Mouse (Mus musculus) embryonic stem cell, embryonic (primary cell): ENCODE results near the gene Lix1.

Source experiments
- CTCF ChIA-PET, 4 experiments: fragments of 300-600 bp in 2 of 4; fragments of 350-600 bp in 2 of 4; sonication (Branson Sonifier 250); formaldehyde crosslinking; loops; one replicate each; lab custom pipeline; 2022; ENCODE audit warnings: inconsistent platforms in 2 of 4; lab: Charles Lee
- POLR2A ChIA-PET, 4 experiments: fragments of 300-600 bp in 2 of 4; fragments of 350-600 bp in 2 of 4; sonication (Branson Sonifier 250); formaldehyde crosslinking; loops; one replicate each; lab custom pipeline; 2022; ENCODE audit warnings: antibody characterized with exemption in 4 of 4, inconsistent platforms in 1 of 4; lab: Charles Lee

Gene Lix1

GRCm38 (mm10) chr17:17402222-17403004, at the start of gene Lix1:
Lix1 (plus strand) TSS chr17:17402672.
- ChIA-PET POLR2A (interaction anchor here in 3 of 4 experiments (0.7 to 2.4 kb wide), 11 partner anchors 8 to 223 kb away, joined by 3 to 10 read pairs (median 4); partner anchors contain the start of genes Lnpep (in 1 of the 3) and Riok2 (in 1 of the 3)), CTCF (interaction anchor here (0.5 to 1.6 kb wide), 19 partner anchors 8 to 364 kb away, joined by 3 to 11 read pairs (median 4); no protein-coding TSS in a partner anchor)

GRCm38 (mm10) chr17:17373550-17373917, 28.9 kb upstream of the Lix1 start:
- CTCF ChIA-PET: interaction anchor here in 2 of 4 experiments (0.7 to 1.6 kb wide), 4 partner anchors 10 to 21 kb away, joined by 3 to 8 read pairs (median 4); no protein-coding TSS in a partner anchor
- POLR2A ChIA-PET: interaction anchor here (0.6 to 5.8 kb wide), 47 partner anchors 11 to 465 kb away, joined by 3 to 81 read pairs (median 5); partner anchors contain the start of gene Lnpep (in 4 of the 4)

- ChIA-PET CTCF (interaction anchor here in 2 of 4 experiments (0.7 to 1.6 kb wide), 5 partner anchors 10 to 20 kb away, joined by 3 to 8 read pairs (median 4); no protein-coding TSS in a partner anchor), POLR2A (interaction anchor here (0.5 to 5.8 kb wide), 65 partner anchors 10 to 1890 kb away, joined by 3 to 81 read pairs (median 4); partner anchors contain the start of genes Lnpep (in 4 of the 4) and Lix1 (in 1 of the 4))
Observed at GRCm38 (mm10) chr17:17373918-17374910, 28.3 kb upstream of the Lix1 start, which contains the start of gene Riok2. Riok2 (plus strand) TSS chr17:17374309.

GRCm38 (mm10) chr17:17375581-17375980, 26.9 kb upstream of the Lix1 start:
- ChIA-PET CTCF (interaction anchor here in 1 of 4 experiments (0.6 kb wide), 1 partner anchor 11 kb away, joined by 3 read pairs; no protein-coding TSS in a partner anchor), POLR2A (interaction anchor here in 1 of 4 experiments (1.1 to 5.8 kb wide), 3 partner anchors 10 to 18 kb away, joined by 3 to 81 read pairs (median 11); no protein-coding TSS in a partner anchor)

GRCm38 (mm10) chr17:17383703-17384102, 18.8 kb upstream of the Lix1 start:
- ChIA-PET CTCF (interaction anchor here in 1 of 4 experiments (1.6 to 2.1 kb wide), 2 partner anchors 10 to 11 kb away, joined by 3 to 8 read pairs; no protein-coding TSS in a partner anchor), POLR2A (interaction anchor here in 2 of 4 experiments (0.7 to 5.8 kb wide), 9 partner anchors 7 to 250 kb away, joined by 3 to 40 read pairs (median 5); partner anchors contain the start of gene Riok2 (in 2 of the 2))

- POLR2A ChIA-PET: interaction anchor here in 2 of 4 experiments (0.9 to 5.8 kb wide), 7 partner anchors 8 to 16 kb away, joined by 3 to 40 read pairs (median 9); partner anchors contain the start of gene Riok2 (in 2 of the 2)
- CTCF ChIA-PET: interaction anchor here in 1 of 4 experiments (1.6 to 2.1 kb wide), 2 partner anchors 10 to 11 kb away, joined by 3 to 8 read pairs; no protein-coding TSS in a partner anchor
Observed at GRCm38 (mm10) chr17:17384502-17384901, 18.0 kb upstream of the Lix1 start.

- ChIA-PET CTCF (interaction anchor here (0.6 to 1.9 kb wide), 11 partner anchors 8 to 181 kb away, joined by 3 to 11 read pairs (median 3); partner anchors contain the start of genes Riok2 (in 2 of the 4) and Lix1 (in 1 of the 4)), POLR2A (interaction anchor here (0.9 to 5.8 kb wide), 13 partner anchors 8 to 238 kb away, joined by 3 to 40 read pairs (median 4); partner anchors contain the start of genes Riok2 (in 3 of the 4) and Lnpep (in 1 of the 4))
Observed at GRCm38 (mm10) chr17:17386117-17386516, 16.4 kb upstream of the Lix1 start.

- ChIA-PET CTCF (no interaction called here), POLR2A (interaction anchor here in 2 of 4 experiments (0.7 to 8.6 kb wide), 4 partner anchors 16 to 179 kb away, joined by 3 to 81 read pairs (median 4); partner anchors contain the start of gene Riok2 (in 2 of the 2))
Observed at GRCm38 (mm10) chr17:17391823-17392222, 10.6 kb upstream of the Lix1 start.

GRCm38 (mm10) chr17:17392863-17393262, 9.6 kb upstream of the Lix1 start:
- ChIA-PET POLR2A (interaction anchor here in 1 of 4 experiments (0.7 to 8.6 kb wide), 2 partner anchors 17 to 232 kb away, joined by 3 to 81 read pairs; partner anchors contain the start of genes Lnpep and Riok2), CTCF (interaction anchor here in 2 of 4 experiments (2.0 to 2.9 kb wide), 2 partner anchors 174 to 356 kb away, joined by 13 to 17 read pairs; no protein-coding TSS in a partner anchor)

- ChIA-PET POLR2A (interaction anchor here in 1 of 4 experiments (0.7 to 8.6 kb wide), 3 partner anchors 8 to 232 kb away, joined by 3 to 81 read pairs (median 34); partner anchors contain the start of genes Lnpep and Riok2), CTCF (interaction anchor here in 3 of 4 experiments (1.4 to 2.9 kb wide), 8 partner anchors 10 to 356 kb away, joined by 3 to 17 read pairs (median 6); partner anchors contain the start of genes Lix1 (in 1 of the 3) and Riok2 (in 1 of the 3))
Observed at GRCm38 (mm10) chr17:17393300-17393699, 9.2 kb upstream of the Lix1 start.

GRCm38 (mm10) chr17:17394336-17394735, 8.1 kb upstream of the Lix1 start:
- POLR2A ChIA-PET: interaction anchor here (0.6 to 8.6 kb wide), 17 partner anchors 8 to 231 kb away, joined by 3 to 81 read pairs (median 4); partner anchors contain the start of genes Lnpep (in 3 of the 4), Lix1 (in 2 of the 4) and Riok2 (in 2 of the 4)
- CTCF ChIA-PET: interaction anchor here (0.5 to 2.9 kb wide), 57 partner anchors 8 to 372 kb away, joined by 3 to 28 read pairs (median 4); partner anchors contain the start of genes Lix1 (in 3 of the 4), Lnpep (in 2 of the 4) and Riok2 (in 2 of the 4)

GRCm38 (mm10) chr17:17396869-17397268, 5.6 kb upstream of the Lix1 start:
- ChIA-PET POLR2A (interaction anchor here in 2 of 4 experiments (0.6 to 8.6 kb wide), 16 partner anchors 8 to 338 kb away, joined by 3 to 81 read pairs (median 4); partner anchors contain the start of genes Riok2 (in 2 of the 2) and Lnpep (in 1 of the 2)), CTCF (interaction anchor here in 1 of 4 experiments (0.6 kb wide), 1 partner anchor 177 kb away, joined by 3 read pairs; no protein-coding TSS in a partner anchor)

GRCm38 (mm10) chr17:17398664-17399063, 3.8 kb upstream of the Lix1 start:
- ChIA-PET CTCF (interaction anchor here in 1 of 4 experiments (1.0 kb wide), 1 partner anchor 169 kb away, joined by 3 read pairs; no protein-coding TSS in a partner anchor), POLR2A (interaction anchor here in 1 of 4 experiments (1.2 to 2.0 kb wide), 3 partner anchors 11 to 24 kb away, joined by 5 to 7 read pairs (median 6); partner anchors contain the start of gene Riok2)

GRCm38 (mm10) chr17:17403038-17403437, 566 bp downstream of the Lix1 start:
- ChIA-PET POLR2A (interaction anchor here in 3 of 4 experiments (0.7 to 2.4 kb wide), 10 partner anchors 9 to 222 kb away, joined by 3 to 10 read pairs (median 4); partner anchors contain the start of genes Riok2 (in 2 of the 3) and Lnpep (in 1 of the 3)), CTCF (interaction anchor here (0.6 to 1.6 kb wide), 15 partner anchors 9 to 242 kb away, joined by 3 to 11 read pairs (median 4); no protein-coding TSS in a partner anchor)

- ChIA-PET POLR2A (interaction anchor here in 2 of 4 experiments (0.5 to 3.5 kb wide), 6 partner anchors 9 to 221 kb away, joined by 3 to 20 read pairs (median 6); partner anchors contain the start of genes Lnpep (in 1 of the 2) and Riok2 (in 1 of the 2)), CTCF (interaction anchor here in 3 of 4 experiments (0.6 to 1.9 kb wide), 6 partner anchors 9 to 52 kb away, joined by 3 to 11 read pairs (median 6); no protein-coding TSS in a partner anchor)
Observed at GRCm38 (mm10) chr17:17403578-17404112, 1.2 kb downstream of the Lix1 start.
